Mouse (Mus musculus) c-Kit-positive CD71-negative TER-119-negative erythroid progenitor cells, embryonic 14.5 days (primary cell): ENCODE measurements at regions not wholly inside any gene's neighbourhood (a gene's known extent, or its start where the extent isn't known, plus 50 kb on each side); places are given as distances from the start of the nearest gene placed in this dataset.

Experiments
- DNase-seq: peaks from one replicate; pipeline ENCODE4 v3.0.0-alpha.2; 2013; ENCODE audit warnings: low read depth

DNA sequence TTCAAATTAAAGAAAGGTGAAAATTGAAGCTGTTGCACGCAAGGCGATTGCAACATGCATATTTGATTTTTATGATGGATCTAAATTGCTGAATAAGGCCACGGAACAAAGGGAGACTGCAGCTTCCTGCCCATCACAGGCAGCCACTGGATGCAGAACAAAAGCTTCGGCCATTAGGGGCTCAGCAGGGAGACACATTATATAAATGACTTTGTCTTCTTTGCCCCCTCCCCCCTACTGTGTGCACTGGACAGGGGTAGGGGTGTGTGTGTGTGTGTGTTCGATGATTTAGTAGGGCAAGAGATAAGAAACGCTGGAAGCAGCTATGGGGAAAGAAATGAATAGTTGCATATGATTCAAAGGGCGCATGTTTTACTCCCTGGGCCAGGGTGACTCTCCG, 481.2 kb upstream of the Pmfbp1 start:
- DNase-seq = no peak

DNA sequence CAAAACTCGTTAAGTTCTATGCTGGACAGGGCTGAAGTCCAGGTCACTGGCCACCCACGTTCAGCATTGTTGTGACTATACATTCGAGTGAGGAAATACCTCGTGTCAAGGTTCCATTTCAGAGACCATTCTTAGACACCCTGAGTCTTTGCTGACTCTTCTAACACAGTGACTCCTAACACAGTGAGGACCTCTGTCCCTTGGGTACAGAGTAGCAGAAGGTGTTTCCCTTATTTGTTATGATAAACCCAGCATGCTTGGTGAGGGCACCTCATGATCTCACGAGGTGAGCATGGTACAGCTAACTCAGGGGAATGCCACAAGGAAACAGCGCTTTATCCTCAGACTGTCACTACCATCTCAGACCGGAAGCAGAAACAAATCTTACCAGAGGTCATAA, 480.2 kb upstream of the Pmfbp1 start:
- DNase-seq = no peak

DNA sequence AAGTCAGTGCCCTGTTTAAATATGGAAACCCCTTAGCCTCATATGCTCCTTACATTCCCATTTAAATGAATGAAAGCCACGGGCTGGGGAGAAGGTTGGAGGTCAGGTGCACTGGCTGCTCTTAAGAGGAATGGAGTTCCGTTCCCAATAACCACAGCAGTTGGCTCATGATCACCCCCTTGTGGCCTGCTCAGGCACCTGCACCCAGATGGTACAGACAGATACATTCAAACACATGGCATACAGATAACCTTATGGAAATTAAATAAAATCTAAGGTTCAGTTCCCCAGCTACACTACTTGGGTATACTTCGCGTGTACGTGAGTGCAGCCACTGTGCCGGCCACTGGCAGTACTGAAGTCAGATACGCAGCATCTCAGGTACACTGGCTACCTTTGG, 479.1 kb upstream of the Pmfbp1 start:
- DNase-seq = peak; percentile 26

DNA sequence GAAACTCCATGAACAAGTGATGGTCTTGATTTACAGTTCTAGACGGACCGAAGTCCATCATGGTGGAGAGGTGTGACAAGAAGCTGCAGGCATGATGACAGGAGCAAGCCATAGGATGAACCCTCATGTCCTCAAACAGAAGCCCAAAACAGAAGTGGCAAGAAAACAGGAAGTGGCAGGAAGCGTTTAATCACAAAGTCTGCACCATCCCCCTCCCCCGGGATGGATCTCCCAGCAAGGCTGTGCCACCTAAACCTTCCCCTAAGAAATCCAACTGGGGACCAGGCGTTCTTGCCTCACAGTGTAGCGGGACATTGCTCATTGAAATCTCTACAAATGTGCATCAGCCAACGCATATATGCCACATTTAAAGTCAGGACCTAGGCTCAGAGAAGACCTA, 474.3 kb upstream of the Pmfbp1 start:
- peak; percentile 5 for DNase-seq

DNA sequence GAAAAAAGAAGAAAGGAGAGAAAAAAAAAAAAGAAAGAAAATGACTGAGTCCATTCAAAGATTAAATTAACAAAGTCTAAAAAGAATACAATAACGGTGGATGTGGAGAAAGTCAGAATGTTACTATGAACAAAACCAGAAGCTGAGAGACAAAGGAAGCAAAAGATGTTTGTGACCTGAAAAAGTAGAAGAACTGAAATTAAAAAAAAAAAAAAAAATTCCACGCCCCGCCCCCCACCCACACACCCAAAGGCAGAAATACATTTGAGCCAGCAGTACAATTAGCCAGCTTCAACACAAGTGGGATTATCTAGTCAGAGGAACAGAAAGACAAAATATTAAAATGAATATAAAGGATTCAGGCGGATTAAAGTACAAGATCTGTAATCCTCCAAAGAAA, 473.7 kb upstream of the Pmfbp1 start:
- no peak for DNase-seq

DNA sequence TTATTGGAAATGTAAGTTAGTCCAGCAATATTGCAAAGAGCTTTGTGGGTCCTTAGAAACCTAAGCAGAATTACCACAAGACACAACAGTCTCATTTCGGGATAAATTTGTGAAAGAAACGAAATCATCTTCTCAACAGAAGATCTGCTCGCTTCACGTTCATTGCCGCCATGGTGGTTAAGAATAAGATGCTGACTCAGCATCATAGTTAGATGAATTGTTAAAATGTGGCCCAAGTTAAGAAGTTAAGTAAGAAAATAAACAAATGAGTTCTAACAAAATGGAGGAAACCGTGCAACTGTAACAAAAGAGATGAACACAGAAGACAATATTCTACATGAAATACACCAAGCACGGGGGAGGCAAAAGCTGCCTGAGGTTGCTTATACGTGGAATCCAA, 465.9 kb upstream of the Pmfbp1 start:
- no peak for DNase-seq

DNA sequence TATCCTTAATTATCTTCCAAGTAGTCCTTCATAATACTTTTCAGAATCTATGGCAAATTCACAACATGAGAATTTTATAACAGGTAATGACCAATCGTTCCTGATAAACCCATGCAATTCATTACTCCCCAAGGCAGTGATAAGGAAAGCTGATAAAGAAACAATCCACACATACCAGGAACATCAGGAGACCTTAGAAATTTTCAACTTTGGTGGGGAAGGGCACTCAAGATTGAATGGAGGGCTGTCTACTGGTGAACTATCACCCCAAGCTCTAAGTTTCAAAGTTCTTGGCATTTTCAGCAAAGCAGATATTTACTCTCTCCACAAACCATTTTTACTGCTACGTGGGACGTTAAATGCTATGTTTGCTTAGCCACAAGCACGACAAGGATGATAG, 440.2 kb upstream of the Pmfbp1 start:
- no peak for DNase-seq

DNA sequence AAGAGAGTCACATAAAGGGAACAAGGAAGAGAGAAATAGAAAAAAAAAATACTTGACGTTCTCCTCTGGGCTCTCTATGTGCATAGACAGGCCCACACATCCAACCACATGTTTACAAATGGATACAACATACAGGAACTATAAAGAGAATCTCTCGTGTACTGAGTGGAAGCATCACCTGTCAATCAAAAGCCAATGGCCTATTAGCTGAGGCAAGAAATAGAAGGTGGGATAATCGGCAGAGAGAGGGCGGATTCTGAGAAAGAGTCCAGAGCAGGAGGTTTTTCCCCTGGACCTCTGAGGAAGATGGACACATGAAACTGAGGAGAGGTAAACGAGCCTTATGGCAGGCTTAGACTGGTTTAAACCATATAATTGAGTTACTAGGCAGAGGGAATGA, 434.7 kb upstream of the Pmfbp1 start:
- no peak for DNase-seq

DNA sequence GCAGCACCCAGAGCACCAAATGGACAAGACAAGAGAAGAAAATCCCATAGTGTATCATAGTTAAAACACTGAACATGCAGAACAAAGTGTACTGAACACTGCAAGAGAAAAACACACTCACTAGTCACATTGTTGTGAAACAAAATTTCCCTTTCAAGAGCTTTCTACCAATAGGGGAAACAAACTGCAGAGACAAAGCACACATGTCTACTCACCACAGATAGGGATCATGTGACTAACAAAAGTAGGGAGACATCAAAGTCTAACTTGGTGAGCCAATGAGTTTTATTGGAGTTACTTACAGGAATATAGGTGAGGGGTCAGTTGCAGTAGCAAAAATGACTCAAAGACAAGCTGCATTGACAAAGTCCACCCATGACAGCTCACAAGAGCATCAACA, 431.5 kb upstream of the Pmfbp1 start:
- DNase-seq = no peak

DNA sequence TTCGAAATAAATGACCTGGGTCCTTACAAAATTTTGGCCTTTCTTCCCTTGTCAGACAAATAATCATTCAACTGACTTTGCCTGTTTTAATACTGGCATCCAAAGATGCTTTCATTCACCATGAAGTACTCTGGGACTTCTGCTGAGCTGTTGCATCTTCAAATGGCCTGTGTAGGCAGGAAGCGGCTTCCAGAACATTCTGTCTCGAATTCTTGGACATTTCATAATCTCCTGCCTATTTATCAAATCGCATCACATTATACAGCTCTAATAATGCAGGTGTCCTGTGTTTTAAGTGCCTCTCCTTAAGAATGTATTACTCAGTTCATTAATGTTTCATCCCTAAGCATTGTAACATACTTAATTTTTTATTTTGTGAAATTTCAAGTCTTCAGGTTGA, 420.1 kb upstream of the Pmfbp1 start:
- no peak for DNase-seq

DNA sequence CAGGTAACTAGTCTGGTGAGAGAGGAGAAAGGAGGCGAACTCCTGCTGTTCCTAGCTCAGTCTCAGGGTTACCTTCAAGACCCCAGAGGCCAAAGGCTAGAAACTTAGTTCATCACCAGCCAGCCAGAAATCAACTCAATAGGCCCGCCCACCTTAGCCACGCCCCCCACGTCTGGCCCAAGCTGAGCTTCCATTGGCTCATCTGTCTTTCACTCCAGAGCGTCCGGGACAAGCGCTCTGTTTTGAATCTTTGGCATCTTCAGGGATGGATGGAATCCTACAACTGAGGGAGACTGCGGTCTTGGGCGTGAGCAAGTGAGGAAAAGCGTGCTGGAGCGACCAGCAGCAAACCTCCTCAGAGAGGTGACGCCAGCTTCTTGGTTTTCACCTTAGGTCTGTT, 418.8 kb upstream of the Pmfbp1 start:
- no peak for DNase-seq

DNA sequence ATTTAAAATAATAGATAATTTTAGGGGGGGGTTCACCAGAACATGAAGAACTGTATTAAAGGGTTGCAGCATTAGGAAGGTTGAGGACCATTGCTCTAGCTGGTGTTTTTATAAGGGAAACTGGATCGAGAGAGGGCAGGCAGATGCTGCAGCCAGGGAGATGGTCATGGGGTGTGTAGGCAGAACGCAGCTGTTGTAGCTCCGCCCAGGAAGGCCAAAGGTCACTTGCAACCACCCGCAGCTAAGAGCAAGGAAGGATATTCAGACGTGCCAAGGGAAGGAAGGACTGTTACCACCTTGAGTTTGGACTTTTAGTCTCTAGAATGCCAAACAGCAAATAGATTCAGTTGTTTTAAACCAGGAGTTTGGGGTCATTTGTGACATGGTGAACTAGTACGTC, 414.6 kb upstream of the Pmfbp1 start:
- DNase-seq = no peak

DNA sequence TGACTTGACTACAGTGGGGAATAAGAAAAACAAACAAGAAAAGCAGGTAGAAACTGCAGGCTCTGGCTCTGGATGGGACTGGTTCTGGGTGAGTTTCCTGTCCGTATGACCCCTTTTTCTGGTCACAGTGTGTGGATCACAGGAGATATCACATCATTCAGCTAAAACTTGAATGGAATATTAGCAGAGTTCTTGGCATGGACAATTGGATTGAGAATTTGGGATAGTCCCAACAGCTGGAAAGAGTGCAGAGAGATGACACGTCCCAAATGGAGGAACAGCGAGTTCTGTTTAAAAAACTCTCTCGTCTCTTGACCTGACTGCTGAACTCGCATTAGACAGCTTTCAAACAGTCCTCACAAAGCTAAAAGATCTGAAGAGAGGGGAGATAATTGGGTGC, 412.5 kb upstream of the Pmfbp1 start:
- no peak for DNase-seq

DNA sequence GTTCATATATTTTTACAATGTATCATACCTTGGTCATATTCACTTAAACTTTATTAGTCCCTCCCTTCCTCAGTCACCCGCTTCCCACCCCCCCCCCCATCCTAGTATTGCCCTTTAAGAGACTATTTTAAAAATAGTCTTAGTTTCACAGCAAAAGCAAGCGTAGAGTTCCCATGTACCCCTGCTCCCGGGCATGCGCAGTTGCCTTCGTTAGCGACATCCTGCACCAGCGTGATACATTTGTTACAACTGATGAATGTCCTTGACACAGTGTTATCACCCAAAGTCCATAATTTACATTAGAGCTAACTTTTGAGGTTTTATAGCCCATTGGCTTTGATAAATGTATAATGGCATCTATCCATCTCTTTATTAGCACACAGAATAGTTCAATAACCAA, 408.7 kb upstream of the Pmfbp1 start:
- DNase-seq = no peak

DNA sequence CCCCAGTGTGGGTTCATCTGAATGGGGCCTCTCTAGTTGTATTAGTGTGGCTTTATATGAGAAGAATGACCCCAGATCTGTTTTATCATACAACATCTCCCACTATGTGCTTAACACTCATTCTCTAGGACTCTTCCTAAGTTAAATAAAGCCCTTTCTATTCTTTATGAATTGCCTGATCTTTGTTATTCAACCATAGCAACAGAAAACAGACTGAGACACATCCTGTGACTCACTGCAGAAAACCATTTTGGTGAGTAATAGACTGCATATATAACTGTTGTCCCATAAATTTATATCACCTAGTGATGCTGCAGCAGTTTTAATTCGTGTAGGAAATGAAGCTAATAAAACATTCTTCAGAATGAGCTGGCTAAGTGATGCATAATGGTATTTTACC, 406.0 kb upstream of the Pmfbp1 start:
- DNase-seq = no peak

DNA sequence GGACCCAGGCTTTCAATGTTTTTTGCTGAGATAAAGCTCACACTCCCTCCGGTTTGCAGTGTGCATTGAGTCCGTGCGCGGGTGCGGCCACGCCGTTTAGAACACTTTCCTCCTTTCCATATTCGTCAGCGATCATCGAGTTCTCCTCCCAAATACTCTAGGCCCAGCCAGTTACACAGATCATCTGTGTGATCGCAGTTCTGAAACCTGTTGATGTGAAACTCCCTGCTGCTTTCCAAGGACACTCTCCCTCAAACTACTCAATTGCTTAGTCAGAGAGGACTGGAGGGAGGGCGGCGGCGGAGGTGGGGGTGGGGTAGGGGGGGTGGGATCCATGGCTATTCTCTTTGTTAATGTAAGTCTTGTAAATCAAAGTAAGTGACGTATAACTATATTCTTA, 394.2 kb upstream of the Pmfbp1 start:
- DNase-seq = no peak

DNA sequence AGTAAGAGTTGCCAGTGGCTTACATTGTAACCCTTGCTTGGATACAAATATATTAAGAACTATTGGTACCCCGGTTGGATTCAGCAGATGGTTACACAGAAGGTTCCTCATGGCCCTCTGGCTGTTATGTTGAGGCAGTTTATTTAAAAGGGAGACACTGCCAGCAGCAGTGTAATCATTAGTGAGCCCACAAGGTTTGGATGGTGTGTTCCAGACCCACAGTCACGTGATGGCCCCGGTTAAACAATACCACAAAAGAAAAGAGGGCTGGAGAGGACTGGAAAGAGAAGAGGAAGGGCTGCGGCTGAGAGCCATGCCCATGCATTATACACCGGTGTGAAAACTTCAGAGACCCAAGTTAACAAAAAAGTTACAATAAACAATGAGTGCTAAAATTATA, 392.4 kb upstream of the Pmfbp1 start:
- no peak for DNase-seq

DNA sequence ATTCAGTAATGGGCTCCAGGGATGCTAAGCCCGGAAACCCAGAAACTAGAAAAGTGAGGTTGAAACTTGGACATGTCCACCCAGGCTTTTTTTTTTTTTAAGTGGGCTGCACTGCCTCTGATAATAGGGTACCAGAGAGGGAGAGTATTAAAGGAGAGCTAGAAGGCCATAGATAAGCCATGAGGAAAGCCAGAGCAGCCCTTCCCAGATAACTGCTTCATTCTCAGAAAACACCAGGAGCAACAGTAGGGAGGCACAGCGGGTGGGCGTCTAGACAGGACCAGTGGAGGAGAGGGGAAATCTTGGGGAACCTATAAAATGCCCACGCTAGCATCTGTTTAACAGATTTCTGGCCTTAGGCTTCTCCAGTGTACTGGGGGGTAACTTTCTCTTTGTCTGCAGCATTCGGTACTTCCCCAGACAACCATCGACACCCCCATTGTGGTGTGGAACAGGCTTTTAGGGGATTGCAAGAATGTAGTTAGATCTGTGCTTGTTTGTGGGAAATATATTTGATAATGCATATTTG, 389.0 kb upstream of the Pmfbp1 start:
- no peak for DNase-seq

DNA sequence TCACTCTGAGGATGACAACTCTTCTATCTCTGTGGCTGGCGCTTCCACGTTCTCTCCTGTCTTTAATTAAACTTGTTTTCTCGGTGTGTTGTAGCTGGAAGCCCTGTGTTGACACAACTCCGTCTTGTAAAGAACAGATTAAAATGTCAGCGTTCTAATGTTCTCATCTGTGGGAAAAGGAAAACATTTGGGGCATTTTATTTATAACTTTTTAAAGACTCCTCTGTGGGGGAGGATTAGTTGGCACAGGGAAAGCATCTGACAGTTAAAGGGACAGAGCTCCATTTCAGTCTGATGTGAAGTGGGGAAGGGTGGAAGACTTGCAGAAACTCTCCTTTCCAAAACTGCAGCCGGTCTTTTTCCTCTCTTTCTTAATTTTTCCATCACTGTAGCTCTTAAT, 388.1 kb upstream of the Pmfbp1 start:
- DNase-seq = no peak

DNA sequence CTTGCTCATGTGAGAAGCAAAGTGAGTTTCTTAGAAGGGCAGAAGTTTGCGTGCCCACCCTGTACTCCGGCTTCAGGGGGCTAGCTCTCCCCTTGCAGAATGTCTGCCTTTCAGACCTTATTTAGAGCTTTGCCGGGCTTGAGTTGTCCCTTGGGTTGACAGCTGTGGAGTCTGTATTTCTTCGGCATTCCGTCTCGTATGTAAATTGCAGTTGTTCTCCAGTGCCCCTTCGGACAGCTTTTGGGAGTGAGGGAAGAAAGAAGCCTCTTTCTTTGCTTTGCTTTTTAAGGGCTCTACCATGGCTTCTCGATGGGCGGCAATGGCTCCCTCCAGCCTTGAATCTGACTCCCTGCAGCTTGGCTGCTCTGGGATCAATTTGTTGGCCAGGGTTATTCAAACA, 386.9 kb upstream of the Pmfbp1 start:
- no peak for DNase-seq

DNA sequence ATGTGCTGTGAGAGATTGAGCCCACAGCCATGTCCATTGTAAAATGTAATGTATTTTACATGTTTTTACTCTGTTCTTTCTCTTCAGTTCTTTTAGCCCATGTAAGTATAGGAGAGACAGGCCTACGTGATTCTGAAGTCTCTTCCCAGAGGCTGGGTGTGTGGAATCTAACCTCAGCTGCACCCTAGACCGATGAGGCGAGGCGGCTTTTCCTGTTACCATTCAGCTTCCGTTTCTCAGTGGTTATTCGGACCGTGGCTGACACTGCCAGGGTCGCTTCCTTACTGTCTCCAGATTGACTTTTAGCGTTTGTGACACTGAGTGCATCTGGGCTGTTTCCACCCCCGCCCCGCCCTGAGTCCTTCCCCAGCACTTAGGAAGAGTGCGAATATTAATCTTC, 386.1 kb upstream of the Pmfbp1 start:
- peak; percentile 4 for DNase-seq

DNA sequence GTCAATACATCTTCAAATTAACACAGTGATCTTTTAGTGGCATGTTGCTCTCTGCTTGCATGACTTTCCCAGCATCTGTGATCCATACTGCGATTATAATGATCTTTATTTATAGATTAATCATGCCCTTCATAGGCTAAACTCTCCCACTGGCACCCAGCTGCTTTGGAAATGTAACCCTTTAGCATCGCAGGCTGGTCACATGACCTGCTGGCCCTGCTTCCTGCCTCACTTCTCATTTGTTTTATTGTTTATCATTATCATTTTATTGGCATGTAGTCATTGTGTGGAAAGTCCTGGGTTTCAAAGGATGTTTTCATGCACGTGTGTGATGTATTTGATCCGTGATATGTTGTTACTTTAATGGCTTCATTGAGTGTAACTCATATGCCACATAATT, 384.4 kb upstream of the Pmfbp1 start:
- no peak for DNase-seq

DNA sequence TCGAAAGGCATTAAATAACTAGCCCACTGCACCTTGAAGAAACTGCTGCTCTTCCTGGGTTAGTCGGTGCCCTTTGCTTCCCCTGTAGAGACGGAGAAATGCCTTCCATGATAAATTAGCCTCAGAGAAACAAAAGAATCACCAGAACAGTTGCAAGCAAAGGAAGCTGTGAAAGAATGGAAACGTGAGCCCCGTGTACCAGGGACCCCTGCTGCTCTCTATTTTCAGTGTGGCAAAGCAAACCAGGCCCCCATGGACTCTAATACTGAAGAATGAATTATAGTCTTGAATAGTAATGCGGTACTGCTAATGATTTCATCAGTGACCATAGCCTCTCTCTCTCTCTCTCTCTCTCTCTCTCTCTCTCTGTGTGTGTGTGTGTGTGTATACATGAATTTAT, 372.1 kb upstream of the Pmfbp1 start:
- DNase-seq = no peak

DNA sequence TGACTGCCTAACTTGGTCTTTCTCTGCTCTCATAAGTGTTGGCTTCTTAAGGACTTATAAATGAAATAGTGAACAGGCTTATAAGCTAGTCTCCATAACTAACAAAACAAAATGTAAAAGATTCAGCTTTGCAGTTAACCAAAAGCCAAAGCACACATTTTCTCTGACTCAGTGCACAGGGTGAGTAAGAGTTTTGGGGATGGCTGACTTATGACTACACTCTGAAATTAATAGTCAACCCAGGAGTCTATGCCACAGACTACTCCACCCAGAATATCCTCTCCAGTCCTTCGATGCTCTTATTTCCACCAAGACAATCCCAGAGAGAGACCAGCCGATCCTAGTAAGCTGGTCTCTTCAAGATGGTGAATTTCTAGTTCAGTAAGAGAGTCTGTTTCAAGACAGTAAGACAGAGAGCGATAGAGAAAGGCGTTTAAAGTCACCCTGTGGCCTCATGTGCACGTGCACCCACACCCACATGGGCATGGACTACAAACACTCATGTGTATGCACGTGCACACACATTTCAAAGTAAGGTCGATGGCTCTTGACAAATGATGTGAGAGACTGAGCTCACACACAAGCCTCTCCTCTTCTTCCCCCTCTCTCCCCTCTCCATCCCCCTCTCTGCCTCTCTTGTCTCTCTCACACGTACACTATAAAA, 351.2 kb upstream of the Pmfbp1 start:
- no peak for DNase-seq

DNA sequence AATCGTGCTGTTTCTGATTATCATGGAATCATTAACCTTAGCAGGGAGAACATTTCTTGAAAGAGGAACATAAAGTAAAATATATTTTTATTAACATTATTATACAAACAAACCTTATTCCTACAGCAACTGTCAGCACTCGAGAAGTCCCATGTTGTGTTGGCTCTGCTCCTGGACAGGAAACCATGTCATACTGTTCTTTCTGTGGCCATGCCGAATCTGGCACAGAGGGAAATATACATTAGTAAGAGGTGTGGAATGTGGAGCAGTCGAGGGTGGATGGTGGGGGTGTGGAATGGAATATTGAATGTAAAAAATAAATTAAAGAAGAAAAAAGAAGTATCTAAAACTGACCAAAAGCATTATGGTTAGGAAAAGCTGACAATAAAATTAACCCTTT, 342.1 kb upstream of the Pmfbp1 start:
- no peak for DNase-seq
